Mouse (Mus musculus): Measurements from ENCODE around the gene Olfr1459. TPM values are rescaled to one million over a fixed set of nuclear protein-coding genes. Genes with fewer than 3 reads are reported as not detected.

Olfr1459 gene
- total RNA-seq (2021): under 1 TPM; 0.02 to 0.03 TPM
- long read RNA-seq, experiment 1: 0 reads
- long read RNA-seq, experiment 2: 0 reads

DNA sequence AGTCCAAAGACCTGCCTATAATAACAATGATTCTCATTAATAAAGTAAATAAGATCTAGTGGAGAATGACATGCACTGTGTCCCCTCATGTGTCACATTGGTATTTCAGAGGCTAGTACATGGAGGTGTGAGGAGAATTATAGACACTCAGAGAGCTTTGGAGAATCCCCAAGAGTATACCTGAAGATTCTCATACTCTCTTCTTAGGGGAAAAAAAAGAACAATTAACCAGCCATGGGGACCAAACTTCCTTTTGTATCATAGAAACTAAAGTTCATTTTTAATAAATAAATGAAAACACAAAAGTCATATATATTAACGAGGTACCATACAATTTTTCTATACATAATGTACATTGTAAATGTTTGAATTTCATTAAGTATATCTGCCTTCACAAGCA is at the start of gene Olfr1459:
Gene Olfr1459, minus strand, starts transcription at position 101 of the 400 bp plus-strand sequence.
- no peak for DNase-seq (ENCODE audit: low spot score in 2 of 2)

DNA sequence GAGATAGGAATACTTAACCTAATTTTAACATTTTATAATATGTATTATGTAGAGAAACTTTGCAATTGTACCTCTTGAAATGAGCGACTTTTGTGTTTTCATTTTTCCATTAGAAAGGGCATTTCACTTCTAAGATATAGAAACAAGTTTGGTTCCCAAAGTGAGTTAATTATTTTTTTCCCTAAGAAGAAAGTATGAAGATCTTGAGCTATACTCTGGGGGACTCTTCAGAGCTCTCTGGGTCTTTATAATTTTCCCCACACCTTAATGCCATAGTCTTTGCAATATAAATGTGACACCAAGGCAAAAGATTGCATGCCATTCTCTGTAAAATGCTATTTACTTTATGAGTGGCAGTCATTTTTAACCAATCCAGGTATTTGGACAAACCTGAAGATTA is 36.1 kb upstream of the Olfr1459 start, which contains the start of gene Olfr1462:
Gene Olfr1462, plus strand, starts transcription at position 301 of the 400 bp plus-strand sequence.
- no peak for DNase-seq (ENCODE audit: low spot score in 2 of 2)

DNA sequence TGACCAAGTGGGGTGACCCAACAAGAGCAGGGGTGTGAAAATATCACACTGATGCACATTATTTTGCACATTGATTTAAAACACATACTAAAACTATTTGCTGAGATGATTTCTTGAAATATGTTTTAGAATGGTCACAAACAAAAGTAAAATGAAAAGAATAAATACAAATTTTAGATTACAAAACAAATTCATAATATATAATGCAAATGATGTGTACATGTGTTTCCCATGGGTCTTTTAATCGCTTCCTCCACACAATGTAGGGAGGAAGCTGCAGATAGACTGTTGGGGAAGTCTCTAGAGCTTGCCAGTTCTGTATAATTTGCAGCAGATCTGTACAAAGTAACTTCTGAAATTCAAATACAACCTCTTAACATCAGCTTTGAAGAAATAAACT is 13.4 kb upstream of the Olfr1459 start, which contains the start of gene Olfr1461:
Gene Olfr1461, plus strand, starts transcription at position 301 of the 400 bp plus-strand sequence.
- DNase-seq (ENCODE audit: low spot score in 2 of 2): no peak

DNA sequence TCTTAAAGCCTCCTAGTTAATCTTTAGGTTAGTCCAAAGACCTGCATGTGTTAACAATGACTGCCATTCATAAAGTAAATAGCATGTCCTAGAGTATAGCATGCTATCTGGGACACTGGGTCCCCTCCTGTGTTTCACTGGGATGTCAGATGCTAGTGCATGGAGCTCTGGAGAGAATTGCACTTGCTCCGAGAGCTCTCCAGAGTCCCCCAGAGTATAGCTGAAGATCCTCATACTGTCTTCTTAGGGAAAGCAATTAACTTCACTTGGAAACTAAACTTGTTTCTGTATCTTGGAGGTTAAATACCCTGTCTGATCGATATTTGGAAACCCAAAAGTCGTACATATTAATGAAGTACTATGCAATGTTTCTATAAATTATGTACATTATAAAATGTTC is 42.7 kb downstream of the Olfr1459 start, which contains the start of gene Olfr1458:
Gene Olfr1458, minus strand, starts transcription at position 101 of the 400 bp plus-strand sequence.
- no peak for DNase-seq (ENCODE audit: low spot score in 2 of 2)

DNA sequence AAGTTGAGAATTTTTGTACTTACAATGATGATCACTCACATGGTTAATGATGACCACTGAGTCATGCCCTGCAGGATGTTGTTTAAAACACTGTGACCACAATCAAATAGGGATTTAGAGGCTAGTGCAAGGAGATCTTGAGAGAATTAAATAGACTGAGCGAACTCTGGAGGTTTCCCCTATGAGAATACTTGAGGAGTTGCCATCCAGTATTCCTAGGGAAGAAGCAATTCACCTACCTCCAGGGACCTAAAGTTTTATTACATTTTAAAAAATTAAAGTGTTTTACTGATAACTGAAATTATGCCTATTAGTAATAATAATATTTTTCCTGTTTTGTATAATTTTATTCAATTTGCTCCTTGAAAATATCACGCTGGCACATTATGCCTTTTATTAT is 51.6 kb downstream of the Olfr1459 start, which contains the start of gene Olfr1457:
Gene Olfr1457, minus strand, starts transcription at position 101 of the 400 bp plus-strand sequence.
- no peak for DNase-seq (ENCODE audit: low spot score in 2 of 2)

DNA sequence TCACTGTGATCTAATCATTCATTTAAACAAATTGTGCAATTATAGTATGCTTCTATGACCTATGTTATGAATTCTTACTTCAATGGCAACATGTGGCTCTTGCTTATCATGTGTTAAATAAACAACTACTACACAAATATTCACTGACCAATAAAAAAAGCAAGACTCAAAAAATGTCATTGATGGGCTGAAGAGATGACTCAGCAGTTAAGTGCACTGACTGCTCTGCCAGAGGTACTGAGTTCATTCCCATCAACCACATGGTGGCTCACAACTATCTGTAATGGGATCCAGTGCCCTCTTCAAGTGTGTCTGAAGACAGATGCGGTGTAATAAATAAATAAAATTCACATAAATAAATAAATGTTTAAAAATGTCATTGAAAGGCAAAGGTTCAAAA is 55.4 kb downstream of the Olfr1459 start:
- DNase-seq (ENCODE audit: low spot score in 2 of 2): no peak

Other genes starting within 250 kb of the Olfr1459 start
- gene Olfr1447, start 245.8 kb downstream of the Olfr1459 start, total RNA-seq (2021): not detected
- gene Olfr1448, start 225.1 kb downstream of the Olfr1459 start, total RNA-seq (2021): not detected
- not detected for gene Olfr1449, start 218.7 kb downstream of the Olfr1459 start, total RNA-seq (2021)
- gene Olfr1450, start 199.3 kb downstream of the Olfr1459 start, total RNA-seq (2021): not detected
- not detected for gene Olfr1451, start 154.5 kb downstream of the Olfr1459 start, total RNA-seq (2021)
- not detected for gene Olfr1453, start 121.2 kb downstream of the Olfr1459 start, total RNA-seq (2021)
- not detected for gene Olfr1454, start 88.9 kb downstream of the Olfr1459 start, total RNA-seq (2021)
- gene Olfr1457, start 51.7 kb downstream of the Olfr1459 start, total RNA-seq (2021): not detected
- gene Olfr1458, start 42.8 kb downstream of the Olfr1459 start, total RNA-seq (2021): not detected
- gene Olfr1461, start 13.5 kb upstream of the Olfr1459 start, total RNA-seq (2021): not detected
- not detected for gene Olfr1462, start 36.2 kb upstream of the Olfr1459 start, total RNA-seq (2021)
- not detected for gene Olfr1463, start 81.8 kb upstream of the Olfr1459 start, total RNA-seq (2021)
- gene Olfr1465, start 166.0 kb upstream of the Olfr1459 start, total RNA-seq (2021): not detected
- gene Olfr1466, start 189.3 kb upstream of the Olfr1459 start, total RNA-seq (2021): not detected
- not detected for gene Olfr1467, start 212.7 kb upstream of the Olfr1459 start, total RNA-seq (2021)